Mouse (Mus musculus): ENCODE results near the gene Stt3b.

The Stt3b gene

DNA sequence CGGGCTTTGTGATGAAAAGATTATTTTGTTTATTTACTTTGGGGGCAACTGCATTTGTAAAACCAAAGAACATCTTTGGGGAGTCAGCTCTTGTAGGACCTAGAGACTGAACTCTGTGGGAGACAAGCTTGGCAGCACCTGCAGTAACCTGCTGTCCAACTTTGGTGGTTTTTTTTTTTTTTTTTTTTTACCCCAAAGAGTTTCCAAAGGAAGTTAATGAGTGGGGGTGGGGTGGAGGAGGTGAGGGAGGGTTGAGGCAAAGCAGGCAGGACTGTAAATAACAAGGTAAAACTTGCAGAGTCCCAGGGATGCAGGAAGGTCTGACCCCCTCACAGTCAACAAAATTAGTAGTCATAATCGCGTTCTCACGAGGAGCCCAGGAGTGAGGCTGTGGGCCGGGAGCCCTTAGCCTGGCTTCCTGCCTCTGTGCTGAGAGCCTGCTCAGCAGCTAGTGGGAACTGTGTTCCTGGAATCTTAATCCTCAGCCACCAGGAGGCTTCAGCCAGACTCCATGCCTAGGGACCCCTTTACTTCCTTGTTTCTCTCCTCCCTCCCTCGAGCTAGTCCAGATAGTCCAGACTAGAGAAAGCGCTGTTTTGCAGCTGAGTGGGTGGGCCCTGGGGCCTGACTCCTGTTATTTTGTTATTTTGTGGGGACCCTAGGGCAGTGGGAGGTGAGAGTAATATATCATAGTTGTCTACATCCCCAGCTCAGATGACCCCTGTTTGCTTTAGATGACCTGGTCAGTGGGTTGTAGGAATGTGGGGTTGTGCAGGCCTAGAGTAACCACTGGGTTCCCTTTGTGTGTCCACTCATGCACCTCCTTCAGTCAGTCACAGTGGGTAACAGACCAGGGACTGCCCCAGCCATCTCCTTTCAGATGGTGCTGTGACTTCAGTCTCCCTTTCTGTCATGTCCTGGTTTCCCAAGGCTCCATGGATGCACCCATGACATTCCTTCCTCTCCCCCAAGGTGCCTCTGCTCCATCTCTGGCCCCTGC lies 95.3 kb downstream of the Stt3b start:
- no peak for DNase-seq (ENCODE audit: low read depth, low spot score)

DNA sequence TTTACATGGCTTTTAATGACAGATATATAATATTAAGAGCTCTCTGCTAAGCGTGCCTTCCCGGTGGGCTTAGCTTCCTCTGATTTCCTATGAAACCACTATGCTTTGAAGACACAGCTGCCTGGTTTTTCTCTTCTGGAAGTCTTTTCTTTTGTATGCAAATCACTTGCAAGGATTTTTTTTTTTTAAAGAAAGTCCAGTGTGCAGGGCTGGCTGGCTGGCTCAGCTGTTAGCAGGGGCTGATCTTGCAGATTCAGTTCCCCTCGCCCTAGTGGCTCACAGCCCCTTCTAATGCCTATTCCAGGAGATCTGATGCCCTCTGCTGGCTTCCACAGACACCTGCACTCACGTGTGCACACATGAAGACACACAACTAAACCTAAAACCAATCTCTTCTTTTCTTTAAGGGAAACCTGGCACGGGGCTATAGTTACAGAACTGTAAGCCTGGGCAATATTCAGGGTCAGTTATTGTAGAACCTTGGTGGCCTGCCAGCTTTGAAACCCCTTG lies 96.4 kb downstream of the Stt3b start:
- DNase-seq (ENCODE audit: low read depth, low spot score), result no peak

DNA sequence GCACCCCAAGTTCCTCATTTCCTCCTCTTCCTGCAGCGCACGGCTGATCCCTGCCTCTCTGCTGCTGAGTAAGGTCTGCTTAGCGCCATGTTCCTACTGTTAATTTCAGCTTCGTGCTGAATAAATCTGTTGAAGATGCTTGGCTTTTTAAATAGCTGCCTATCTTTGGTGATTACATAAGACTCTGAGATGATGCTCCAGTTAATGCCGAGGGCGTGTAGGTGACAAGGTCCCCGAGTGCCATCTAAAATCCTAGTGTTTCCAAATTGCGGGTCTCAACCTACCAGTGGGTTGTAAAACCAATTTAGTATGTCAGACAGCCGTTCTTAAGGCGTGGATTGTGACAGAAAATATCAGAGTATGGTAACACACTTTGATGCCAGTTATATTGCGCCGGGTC lies 99.7 kb downstream of the Stt3b start:
- no peak for DNase-seq (ENCODE audit: low read depth, low spot score)

DNA sequence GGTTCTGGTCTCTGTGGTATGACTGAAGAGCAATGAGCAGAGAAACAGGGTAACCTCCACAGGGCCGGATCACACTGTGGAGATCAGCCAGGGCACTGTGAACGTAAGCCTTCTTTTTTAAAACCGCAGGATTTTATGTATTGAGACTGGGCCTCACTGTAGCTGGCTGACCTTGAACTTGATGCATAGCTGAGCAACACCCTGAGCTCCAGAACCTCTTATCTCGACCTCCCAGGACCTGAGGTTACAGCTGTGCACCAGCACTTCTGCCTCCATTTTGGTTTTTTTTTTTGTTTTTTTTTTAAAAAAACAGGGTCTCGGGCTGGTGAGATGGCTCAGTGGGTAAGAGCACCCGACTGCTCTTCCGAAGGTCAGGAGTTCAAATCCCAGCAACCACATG lies 100.5 kb downstream of the Stt3b start:
- DNase-seq (ENCODE audit: low read depth, low spot score), result no peak

DNA sequence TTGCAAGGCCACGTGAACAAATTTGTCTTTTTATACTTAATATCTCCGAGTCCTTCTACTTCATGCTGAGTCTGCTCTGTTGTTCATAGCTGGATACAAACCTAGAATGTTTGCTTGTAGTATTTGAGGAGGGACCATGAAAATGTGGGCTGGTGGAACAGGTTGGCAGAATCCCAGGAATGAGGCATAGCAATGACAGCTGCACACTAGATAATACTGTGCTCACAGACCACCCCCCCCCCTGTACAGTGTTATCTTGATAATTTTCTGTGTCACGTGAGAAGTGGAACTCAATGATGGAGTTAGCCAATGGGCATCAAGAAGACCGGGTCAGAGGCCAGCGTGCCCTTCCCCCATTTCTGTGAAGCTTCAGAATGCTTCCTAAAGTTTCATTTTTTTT lies 104.0 kb downstream of the Stt3b start:
- no peak for DNase-seq (ENCODE audit: low read depth, low spot score)

DNA sequence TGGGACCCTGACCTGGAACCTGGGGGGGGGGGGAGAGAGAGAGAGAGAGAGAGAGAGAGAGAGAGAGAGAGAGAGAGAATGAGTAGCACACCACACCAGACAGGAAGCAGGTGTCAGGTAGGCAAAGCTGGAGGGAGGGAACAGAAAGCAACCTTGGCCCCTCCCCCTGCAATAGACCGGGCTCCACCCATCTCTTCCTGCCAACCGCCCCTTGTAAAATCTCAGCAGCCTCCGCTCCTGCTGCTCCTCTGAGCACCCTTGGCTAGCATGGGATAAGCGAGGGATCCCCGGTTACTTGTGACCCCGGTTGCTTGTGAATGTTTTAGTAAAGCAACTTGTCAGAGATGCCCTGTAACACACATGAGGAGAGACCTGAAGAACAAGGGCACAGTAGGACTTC lies 104.7 kb downstream of the Stt3b start:
- peak; percentile 68 for DNase-seq (ENCODE audit: low read depth, low spot score)

DNA sequence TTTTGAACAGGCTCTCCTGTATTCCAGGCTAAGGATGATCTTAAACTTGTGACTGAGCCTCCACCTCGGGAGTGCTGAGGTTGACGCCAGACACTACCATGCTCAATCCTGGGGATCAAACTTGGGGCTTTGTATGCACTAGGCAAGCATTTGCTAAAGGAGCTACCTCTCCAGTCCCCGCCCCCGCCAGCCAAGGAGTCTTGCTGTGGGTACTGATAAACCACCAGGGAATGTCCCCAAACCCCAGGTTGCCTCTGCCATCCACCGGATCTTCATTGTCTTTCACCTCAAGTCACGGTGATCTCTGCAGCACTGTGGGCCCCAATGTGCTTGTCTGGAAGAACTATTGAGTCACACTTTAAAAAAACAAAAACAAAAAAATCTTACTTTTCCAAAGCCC lies 107.1 kb downstream of the Stt3b start:
- no peak for DNase-seq (ENCODE audit: low read depth, low spot score)

DNA sequence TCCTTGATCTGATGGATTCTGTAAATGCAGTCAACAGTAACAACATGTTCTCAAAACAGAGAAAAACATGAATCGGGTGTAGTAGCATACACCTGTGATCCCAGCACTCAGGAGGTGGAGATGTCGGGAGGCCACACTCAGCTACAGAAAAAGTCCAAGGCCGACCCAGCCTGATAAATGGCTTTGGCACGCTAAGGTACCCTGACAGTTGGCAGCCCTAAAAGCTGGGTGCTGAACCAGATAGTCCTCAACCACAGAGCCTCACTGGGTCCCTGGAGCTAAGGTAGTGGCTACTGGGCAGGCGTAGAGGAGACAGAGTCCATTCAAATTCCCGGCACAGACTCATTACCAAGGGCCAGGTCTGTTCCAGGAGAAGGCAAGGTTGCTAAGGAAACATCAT lies 109.0 kb downstream of the Stt3b start:
- no peak for DNase-seq (ENCODE audit: low read depth, low spot score)

DNA sequence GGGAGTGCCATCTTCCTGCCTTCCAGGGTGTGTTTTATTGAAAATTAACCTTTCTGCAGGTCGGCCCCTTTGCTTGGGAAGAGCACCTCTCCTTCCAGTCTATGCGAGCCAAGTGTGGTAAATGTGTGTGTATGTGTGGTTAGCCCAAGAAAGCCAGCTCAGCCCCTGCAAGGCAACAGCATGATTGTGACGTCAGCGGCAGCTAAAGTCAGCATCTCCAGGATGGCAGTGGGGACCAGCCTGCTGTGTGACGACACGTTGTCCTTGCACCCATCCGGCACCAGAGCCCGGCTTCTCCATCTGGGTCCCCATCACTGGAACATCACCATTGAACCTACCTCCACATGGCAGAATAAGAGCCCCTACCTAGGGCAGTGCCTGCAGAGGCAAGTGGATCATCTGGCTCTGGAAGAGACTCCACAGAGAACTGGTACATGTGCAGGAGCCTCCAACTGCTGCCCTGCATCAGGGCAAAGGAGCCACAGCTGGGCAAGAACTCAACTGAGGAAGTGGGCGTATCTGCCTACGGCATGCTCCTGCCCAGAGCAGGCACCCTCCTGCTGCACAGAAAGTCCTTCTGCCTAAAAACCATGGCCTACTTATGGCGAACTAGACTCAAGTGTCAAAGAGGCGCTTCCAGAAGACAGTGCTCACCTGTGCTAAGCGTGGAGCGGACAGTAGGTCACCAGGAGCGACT lies 109.9 kb downstream of the Stt3b start:
- no peak for DNase-seq (ENCODE audit: low read depth, low spot score)

DNA sequence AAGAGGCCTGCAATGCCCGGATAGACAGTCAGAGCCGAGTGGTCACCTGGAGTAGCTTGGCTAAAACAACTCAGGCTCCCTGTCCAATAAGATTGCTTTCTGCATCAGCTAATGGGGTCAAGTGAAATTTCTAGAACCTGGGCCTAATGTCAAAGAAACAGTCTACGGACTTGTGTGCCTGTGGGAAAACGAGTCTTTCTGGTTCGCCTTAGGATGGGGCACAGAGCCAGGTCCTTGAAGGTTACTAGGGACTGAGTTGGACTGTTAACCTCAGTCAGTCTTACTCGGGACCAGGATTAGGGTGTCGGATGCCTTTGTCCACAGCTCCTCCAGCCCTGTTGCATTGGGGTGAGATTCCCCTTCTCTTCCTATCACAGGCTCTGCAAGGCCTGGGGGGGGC lies 113.1 kb downstream of the Stt3b start:
- DNase-seq (ENCODE audit: low read depth, low spot score), result no peak

DNA sequence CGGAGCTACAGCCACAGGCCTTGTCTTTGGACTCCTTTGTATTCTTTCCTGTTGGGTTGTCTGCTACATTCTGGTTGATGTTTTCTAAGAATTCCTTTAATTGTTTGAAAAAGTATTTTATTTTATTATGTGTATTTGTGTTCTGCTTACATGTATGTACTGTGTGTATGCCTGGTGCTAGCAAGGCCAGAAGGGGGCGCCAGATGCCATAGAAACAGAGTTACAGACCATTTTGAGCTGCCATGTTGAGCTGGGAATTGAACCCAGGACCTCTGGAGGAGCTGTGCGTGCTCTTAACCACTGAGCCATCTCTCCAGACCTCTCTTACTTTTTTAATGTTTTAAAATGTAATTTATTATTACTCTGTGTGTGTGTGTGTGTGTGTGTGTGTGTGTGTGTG lies 117.3 kb downstream of the Stt3b start:
- no peak for DNase-seq (ENCODE audit: low read depth, low spot score)

All from CD4-positive helper T cell, adult 2 months (primary cell).